Mouse (Mus musculus) heart, adult 18-20 months (tissue): ENCODE results near the gene Gm28374. TPM values are rescaled to one million over a fixed set of nuclear protein-coding genes. Genes with fewer than 3 reads are reported as not detected.

Experiments used
- DNase-seq, 2 experiments: peaks; one replicate each; pipeline ENCODE4 v3.0.0; 2021 to 2022; ENCODE audit warnings: mixed read lengths in 1 of 2
- total RNA-seq, 2 experiments: library from RNA; stranded (reverse); gene quantifications; 2 replicates each; pipeline ENCODE4 v1.2.3; 2021

The Gm28374 gene
- total RNA-seq, 2 experiments from 2014 or later: 0.47 TPM; not detected in 1

- no peak for DNase-seq
These were observed 25.4 kb downstream of the Gm28374 start for GRCm38 (mm10) chr19:6056696-6057095.

GRCm38 (mm10) chr19:6054296-6054695 is 27.8 kb downstream of the Gm28374 start:
- DNase-seq: peak in 1 of 2 experiments; percentile 6

- peak in 1 of 2 experiments; percentile 7 for DNase-seq
These were observed 29.5 kb downstream of the Gm28374 start for GRCm38 (mm10) chr19:6052516-6052915.

- DNase-seq: peak in 1 of 2 experiments; percentile 7
These were observed 33.2 kb downstream of the Gm28374 start for GRCm38 (mm10) chr19:6048681-6049410.

GRCm38 (mm10) chr19:6047899-6048166 is 34.2 kb downstream of the Gm28374 start:
- peak in 1 of 2 experiments; percentile 6 for DNase-seq

GRCm38 (mm10) chr19:6047154-6047898 is 34.7 kb downstream of the Gm28374 start:
- peak in 1 of 2 experiments; percentile 29 for DNase-seq

- peak; percentile 95 to 96 for DNase-seq
These were observed 35.5 kb downstream of the Gm28374 start, which contains the start of gene Syvn1 for GRCm38 (mm10) chr19:6046294-6047153. Syvn1 (plus strand) TSS chr19:6046576.

GRCm38 (mm10) chr19:6045366-6046293 is 36.4 kb downstream of the Gm28374 start:
- DNase-seq: no peak

GRCm38 (mm10) chr19:6044102-6044501 is 38.0 kb downstream of the Gm28374 start:
- peak in 1 of 2 experiments; percentile 11 for DNase-seq

- DNase-seq: no peak
These were observed 39.8 kb downstream of the Gm28374 start for GRCm38 (mm10) chr19:6042293-6042692.

GRCm38 (mm10) chr19:6040002-6040401 is 42.1 kb downstream of the Gm28374 start:
- no peak for DNase-seq

- no peak for DNase-seq
These were observed 43.7 kb downstream of the Gm28374 start for GRCm38 (mm10) chr19:6038326-6038725.

GRCm38 (mm10) chr19:6037695-6038094 is 44.4 kb downstream of the Gm28374 start:
- DNase-seq: no peak

GRCm38 (mm10) chr19:6035966-6036585 is 46.0 kb downstream of the Gm28374 start:
- no peak for DNase-seq

GRCm38 (mm10) chr19:6030520-6031280 is 51.4 kb downstream of the Gm28374 start:
- DNase-seq: no peak

GRCm38 (mm10) chr19:6029426-6029825 is 52.6 kb downstream of the Gm28374 start:
- DNase-seq: no peak

GRCm38 (mm10) chr19:6028991-6029390 is 53.1 kb downstream of the Gm28374 start:
- DNase-seq: no peak
